Mouse (Mus musculus): ENCODE results near the gene Unc50.

DNA sequence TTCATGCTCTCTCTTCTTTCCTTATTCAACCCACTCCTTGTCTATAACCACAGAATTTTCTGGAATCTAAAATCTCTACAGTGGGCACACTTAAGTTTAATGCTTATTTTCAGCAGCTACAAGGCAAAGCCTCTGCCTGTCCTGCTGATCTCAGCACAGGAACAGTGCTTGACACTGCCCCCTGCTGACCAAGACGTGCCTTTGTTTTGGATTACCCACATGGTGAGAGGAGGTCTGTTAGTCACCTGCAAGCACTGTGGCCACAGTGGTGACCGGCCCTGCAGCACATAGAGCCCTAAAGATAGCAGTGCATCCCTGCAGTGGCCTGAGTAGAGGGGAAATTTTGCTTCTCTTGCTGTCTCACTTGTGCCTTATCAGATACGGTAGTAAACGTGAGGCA is 28.3 kb upstream of the Unc50 start:
- no peak for TF ChIP-seq POLR2A (IDR thresholded peaks at IDR 0.05; ENCODE audit: low read depth, low read length)
- peak; percentile 92 for TF ChIP-seq CTCF (IDR thresholded peaks at IDR 0.05; ENCODE audit: borderline replicate concordance, insufficient read depth, low read length)

All from embryonic fibroblast, embryonic 13.5 days (primary cell).